Mouse (Mus musculus) bone marrow, adult 2 months (tissue): ENCODE data around the gene Lactbl1. TPM values are rescaled to one million over a fixed set of nuclear protein-coding genes. Genes with fewer than 3 reads are reported as not detected.

Experiments
- H3K27ac ChIP-seq: fragments of 200-500 bp; 2 replicates; pipeline ENCODE4 v1.5.1; 2012; ENCODE audit warnings: low read depth, mild to moderate bottlenecking, control low read depth, inconsistent platforms, low read length; ENCODE audit not compliant: control insufficient read depth, poor library complexity, insufficient read depth
- H3K4me1 ChIP-seq: fragments of 200-500 bp; 2 replicates; pipeline ENCODE4 v1.6.1; 2011; ENCODE audit warnings: low read length; ENCODE audit not compliant: control insufficient read depth, insufficient read depth
- H3K4me3 ChIP-seq: fragments of 200-500 bp; replicated peaks from 2 replicates; pipeline ENCODE3; 2011; ENCODE audit warnings: mild to moderate bottlenecking, low read depth, low read length, control low read depth; ENCODE audit not compliant: control insufficient read depth
- CTCF ChIP-seq: fragments of 200-500 bp; IDR thresholded peaks from 2 replicates; pipeline ENCODE4 v1.5.1; 2011; ENCODE audit warnings: low read length, control low read depth; ENCODE audit not compliant: control insufficient read depth, insufficient read depth
- POLR2A ChIP-seq: fragments of 200-500 bp; IDR thresholded peaks from 2 replicates; pipeline ENCODE4 v1.6.1; 2011; ENCODE audit warnings: low read depth, mild to moderate bottlenecking, control low read depth, low read length, borderline replicate concordance; ENCODE audit not compliant: control insufficient read depth
- WGBS: fragments of 180-500 bp; shearing (Covaris S2); methylation state at CpG from one replicate; pipeline ENCODE4 v1.1.7; 2018; 5-methylcytosine and 5-hydroxymethylcytosine counted together
- polyA plus RNA-seq: library from polyadenylated mRNA; stranded (reverse); fragments of >200 nt; gene quantifications from 2 replicates; pipeline ENCODE4 v1.2.4, GENCODE M21; 2011; ENCODE audit warnings: low replicate concordance; ENCODE audit not compliant: missing spikeins, insufficient read depth, insufficient read length

The Lactbl1 gene
- polyA plus RNA-seq, 1 experiment, result not detected

- Histone ChIP-seq H3K4me3 (no peak overlapping the region), H3K4me1 (no peaks in the 10 kb centered on the region), H3K27ac (no peak overlapping the region)
- whole genome bisulfite sequencing, result 17% methylated on average over 3 of the region's 3 CpGs
- TF ChIP-seq CTCF (no peak), POLR2A (no peak)
Measured at GRCm38 (mm10) chr4:136657914-136658313, 35.5 kb downstream of the Lactbl1 start.

- TF ChIP-seq POLR2A (no peak), CTCF (no peak)
- H3K27ac ChIP-seq, result no peak overlapping the region
- no peaks in the 10 kb centered on the region for H3K4me1 ChIP-seq
- WGBS, result 83% methylated on average over 9 of the region's 9 CpGs
- no peak overlapping the region for H3K4me3 ChIP-seq
Measured at GRCm38 (mm10) chr4:136665068-136665467, 42.6 kb downstream of the Lactbl1 start.

GRCm38 (mm10) chr4:136666002-136666401 lies 43.6 kb downstream of the Lactbl1 start:
- H3K27ac ChIP-seq, result no peak overlapping the region
- WGBS, result 49% methylated on average over 4 of the region's 4 CpGs
- H3K4me3 ChIP-seq, result no peak overlapping the region
- TF ChIP-seq CTCF, result peak; percentile 44
- no peak for TF ChIP-seq POLR2A
- no peaks in the 10 kb centered on the region for H3K4me1 ChIP-seq

DNA sequence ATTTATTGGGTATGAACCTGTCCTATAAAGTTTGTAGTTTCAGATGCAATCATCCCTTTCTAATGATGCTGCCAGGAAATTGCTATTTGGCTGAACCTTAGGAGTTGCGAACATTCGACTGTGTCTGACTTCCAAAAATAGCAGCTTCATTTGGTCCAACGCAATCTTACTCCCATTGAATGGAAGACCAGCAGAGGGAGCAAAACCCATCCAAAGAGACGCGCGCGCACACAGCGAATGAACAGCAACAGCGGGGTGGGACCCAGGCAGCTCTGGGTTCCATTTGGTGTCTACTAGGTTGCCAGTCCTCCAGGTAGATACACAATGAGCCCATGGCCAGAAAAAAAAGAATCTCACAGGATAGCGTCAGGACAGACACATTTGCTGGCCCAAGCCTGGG lies 45.3 kb downstream of the Lactbl1 start:
- TF ChIP-seq CTCF (no peak), POLR2A (no peak)
- H3K4me1 ChIP-seq, result no peaks in the 10 kb centered on the region
- no peak overlapping the region for H3K27ac ChIP-seq
- WGBS, result 67% methylated on average over 10 of the region's 10 CpGs
- H3K4me3 ChIP-seq, result no peak overlapping the region

GRCm38 (mm10) chr4:136672335-136673090 lies 50.1 kb downstream of the Lactbl1 start:
- no peaks in the 10 kb centered on the region for H3K4me1 ChIP-seq
- H3K4me3 ChIP-seq, result no peak overlapping the region
- WGBS, result 85% methylated on average over 19 of the region's 19 CpGs

DNA sequence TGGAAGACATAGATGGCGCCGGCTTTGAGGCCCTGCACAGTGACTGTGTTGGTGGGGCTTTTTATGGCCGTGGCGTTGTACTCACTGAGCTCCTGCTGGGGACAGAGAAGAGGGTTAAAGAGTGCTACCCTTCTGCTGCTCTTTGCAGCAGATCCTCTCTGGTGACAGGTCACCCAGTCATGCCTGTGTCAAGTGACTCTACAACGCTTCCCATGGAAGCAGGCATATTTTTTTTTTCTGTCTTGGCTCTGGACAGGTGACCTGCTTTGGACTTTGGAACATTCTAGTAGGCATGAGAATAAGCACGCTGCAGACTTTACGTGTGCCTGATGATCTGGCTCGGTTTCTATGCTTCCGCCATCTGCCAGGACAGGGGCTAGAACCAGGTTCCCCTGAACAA lies 53.0 kb downstream of the Lactbl1 start:
- H3K4me1 ChIP-seq, result no peaks in the 10 kb centered on the region
- no peak overlapping the region for H3K27ac ChIP-seq
- TF ChIP-seq CTCF (no peak), POLR2A (no peak)
- no peak overlapping the region for H3K4me3 ChIP-seq
- WGBS, result 83% methylated on average over 9 of the region's 9 CpGs

More at GRCm38 (mm10) chr4:136672335-136673090, 50.1 kb downstream of the Lactbl1 start:
- H3K27ac ChIP-seq, result no peak overlapping the region
- TF ChIP-seq CTCF (no peak), POLR2A (no peak)

- Histone ChIP-seq H3K4me1 (no peaks in the 10 kb centered on the region), H3K4me3 (no peak overlapping the region), H3K27ac (no peak overlapping the region)
- no peak for TF ChIP-seq POLR2A
- peak; percentile 94 for TF ChIP-seq CTCF
- WGBS, result 0% methylated on average over 3 of the region's 3 CpGs
Measured at GRCm38 (mm10) chr4:136678480-136678879, 56.1 kb downstream of the Lactbl1 start.

- Histone ChIP-seq H3K4me1 (no peaks in the 10 kb centered on the region), H3K27ac (no peak overlapping the region), H3K4me3 (no peak overlapping the region)
- 89% methylated on average over 8 of the region's 8 CpGs for WGBS
- TF ChIP-seq CTCF (no peak), POLR2A (no peak)
Measured at GRCm38 (mm10) chr4:136679221-136679620, 56.8 kb downstream of the Lactbl1 start.
